Mouse (Mus musculus): ENCODE measurements around the gene Arsa. TPM values are rescaled to one million over a fixed set of nuclear protein-coding genes. Genes with fewer than 3 reads are reported as not detected.

Gene Arsa
- polyA plus RNA-seq, 1 experiment = 33.2 TPM

DNA sequence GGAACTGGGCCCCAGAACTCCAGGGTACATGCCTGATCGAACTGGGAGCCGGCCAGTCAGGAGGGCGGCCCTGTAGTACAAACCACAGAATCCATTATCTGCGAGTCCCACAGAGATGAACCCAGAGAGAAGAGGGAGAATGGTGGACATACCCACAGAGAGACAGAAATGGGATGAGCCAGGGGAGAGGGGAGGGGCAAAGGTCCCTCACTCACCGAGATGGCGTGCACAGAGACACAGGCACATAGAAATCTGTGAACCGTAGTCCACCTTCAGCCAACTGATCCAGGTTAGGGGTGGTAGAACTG, 2.0 kb downstream of the Arsa start:
- Histone ChIP-seq H3K79me2 (ENCODE audit: control insufficient read depth, insufficient read depth) (no peaks in the 10 kb centered on the region), H3K36me3 (ENCODE audit: control insufficient read depth, insufficient read depth) (no peaks in the 10 kb centered on the region), H3K27me3 (ENCODE audit: control insufficient read depth, insufficient read depth, insufficient read length) (no peaks in the 10 kb centered on the region), H3ac (ENCODE audit: control insufficient read depth, insufficient read length) (no peak overlapping the region), H3K4me2 (ENCODE audit: low read depth) (peak overlapping the region; percentile 92), H3K4me3 (peak overlapping the region; percentile 46)
- TF ChIP-seq MYOD1 (IDR thresholded peaks at IDR 0.05; ENCODE audit: control insufficient read depth in 1 of 3, insufficient read length in 2 of 3, low read depth in 2 of 3) (no peak), TCF3 (IDR thresholded peaks at IDR 0.05; ENCODE audit: insufficient read length, low read depth) (no peak), SRF (IDR thresholded peaks at IDR 0.05; ENCODE audit: control insufficient read depth, insufficient read length, low read depth) (no peak), USF1 (IDR thresholded peaks at IDR 0.05; ENCODE audit: low read depth) (no peak), POLR2AphosphoS2 (IDR thresholded peaks at IDR 0.05; ENCODE audit: insufficient read length, low read depth) (no peak), REST (IDR thresholded peaks at IDR 0.05; ENCODE audit: insufficient read depth, insufficient read length) (no peak), TCF12 (IDR thresholded peaks at IDR 0.05; ENCODE audit: insufficient read depth, poor library complexity, severe bottlenecking) (no peak), CEBPB (IDR thresholded peaks at IDR 0.05; ENCODE audit: insufficient read depth, poor library complexity, severe bottlenecking) (no peak), E2F4 (IDR thresholded peaks at IDR 0.05; ENCODE audit: insufficient read depth) (no peak), POLR2A (IDR thresholded peaks at IDR 0.05; ENCODE audit: insufficient read length, low read depth) (no peak), MAX (IDR thresholded peaks at IDR 0.05; ENCODE audit: low read depth) (no peak), MYOG (IDR thresholded peaks at IDR 0.05; ENCODE audit: control insufficient read depth in 1 of 3, insufficient read depth in 1 of 3, insufficient read length in 2 of 3, low read depth in 2 of 3) (no peak)

DNA sequence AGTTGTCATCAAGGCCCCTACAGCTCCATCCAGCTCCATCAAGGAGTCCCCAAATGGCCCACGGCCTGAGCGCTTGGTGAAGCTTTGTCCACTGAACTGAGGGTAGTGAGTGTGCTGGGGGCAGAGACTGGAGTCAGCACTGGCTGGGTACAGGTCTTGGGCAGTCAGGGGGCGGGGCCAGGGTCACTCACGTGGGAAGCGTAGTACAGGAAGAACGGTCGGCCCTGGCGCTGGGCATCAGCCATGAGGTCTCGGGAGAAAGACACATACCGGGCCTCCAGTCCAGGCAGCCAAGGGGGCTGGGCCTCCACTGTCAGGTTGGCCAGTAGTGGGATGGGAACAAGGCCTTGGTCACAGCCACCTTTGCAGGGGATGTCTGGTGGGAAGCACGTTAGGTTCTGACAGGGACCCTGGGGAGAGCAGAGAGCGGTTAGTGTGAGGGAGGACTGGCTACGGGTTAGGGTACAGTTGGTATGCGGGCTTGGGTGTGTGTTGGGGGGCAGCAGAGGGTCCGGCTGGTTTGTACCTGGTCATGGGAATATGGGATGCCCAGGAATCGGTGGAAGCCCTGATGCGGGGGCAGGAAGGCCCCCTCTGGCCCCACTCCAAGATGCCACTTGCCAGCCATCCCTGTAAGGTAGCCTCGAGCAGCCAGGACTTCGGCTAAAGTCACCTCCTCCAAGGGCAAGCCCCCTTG, 2.5 kb downstream of the Arsa start:
- Histone ChIP-seq H3K27me3 (ENCODE audit: control insufficient read depth, insufficient read depth, insufficient read length) (no peaks in the 10 kb centered on the region), H3K79me2 (ENCODE audit: control insufficient read depth, insufficient read depth) (no peaks in the 10 kb centered on the region), H3ac (ENCODE audit: control insufficient read depth, insufficient read length) (no peak overlapping the region), H3K36me3 (ENCODE audit: control insufficient read depth, insufficient read depth) (no peaks in the 10 kb centered on the region), H3K4me3 (peak overlapping the region; percentile 46), H3K4me2 (ENCODE audit: low read depth) (peak overlapping the region; percentile 92)
- TF ChIP-seq POLR2AphosphoS2 (IDR thresholded peaks at IDR 0.05; ENCODE audit: insufficient read length, low read depth) (no peak), REST (IDR thresholded peaks at IDR 0.05; ENCODE audit: insufficient read depth, insufficient read length) (no peak), TCF3 (IDR thresholded peaks at IDR 0.05; ENCODE audit: insufficient read length, low read depth) (no peak), CEBPB (IDR thresholded peaks at IDR 0.05; ENCODE audit: insufficient read depth, poor library complexity, severe bottlenecking) (no peak), USF1 (IDR thresholded peaks at IDR 0.05; ENCODE audit: low read depth) (no peak), TCF12 (IDR thresholded peaks at IDR 0.05; ENCODE audit: insufficient read depth, poor library complexity, severe bottlenecking) (no peak), MYOD1 (IDR thresholded peaks at IDR 0.05; ENCODE audit: control insufficient read depth in 1 of 3, insufficient read length in 2 of 3, low read depth in 2 of 3) (no peak), POLR2A (IDR thresholded peaks at IDR 0.05; ENCODE audit: insufficient read length, low read depth) (no peak), MYOG (IDR thresholded peaks at IDR 0.05; ENCODE audit: control insufficient read depth in 1 of 3, insufficient read depth in 1 of 3, insufficient read length in 2 of 3, low read depth in 2 of 3) (no peak), SRF (IDR thresholded peaks at IDR 0.05; ENCODE audit: control insufficient read depth, insufficient read length, low read depth) (no peak), E2F4 (IDR thresholded peaks at IDR 0.05; ENCODE audit: insufficient read depth) (no peak), MAX (IDR thresholded peaks at IDR 0.05; ENCODE audit: low read depth) (no peak)

DNA sequence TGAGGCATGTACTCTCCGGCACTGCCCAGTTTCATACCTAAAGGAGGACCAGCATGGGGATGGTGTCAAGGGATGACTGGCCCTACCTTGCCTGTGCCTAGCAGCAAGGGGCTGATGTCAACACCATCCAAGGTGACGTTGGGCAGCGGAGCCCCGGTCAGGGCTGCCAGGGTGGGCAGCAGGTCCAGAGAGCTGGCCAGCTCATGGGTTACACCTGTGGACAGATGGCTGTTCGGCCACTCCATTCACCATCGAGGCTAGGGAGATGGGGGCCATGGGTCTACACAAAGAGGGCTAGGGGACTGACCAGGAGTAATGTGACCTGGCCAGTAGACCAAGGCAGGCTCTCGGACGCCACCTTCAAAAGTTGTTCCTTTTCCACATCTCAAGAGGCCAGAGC, 3.3 kb downstream of the Arsa start:
- TF ChIP-seq CEBPB (IDR thresholded peaks at IDR 0.05; ENCODE audit: insufficient read depth, poor library complexity, severe bottlenecking) (no peak), USF1 (IDR thresholded peaks at IDR 0.05; ENCODE audit: low read depth) (no peak), POLR2AphosphoS2 (IDR thresholded peaks at IDR 0.05; ENCODE audit: insufficient read length, low read depth) (no peak), TCF12 (IDR thresholded peaks at IDR 0.05; ENCODE audit: insufficient read depth, poor library complexity, severe bottlenecking) (no peak), REST (IDR thresholded peaks at IDR 0.05; ENCODE audit: insufficient read depth, insufficient read length) (no peak), SRF (IDR thresholded peaks at IDR 0.05; ENCODE audit: control insufficient read depth, insufficient read length, low read depth) (no peak), MAX (IDR thresholded peaks at IDR 0.05; ENCODE audit: low read depth) (no peak), E2F4 (IDR thresholded peaks at IDR 0.05; ENCODE audit: insufficient read depth) (no peak), MYOG (IDR thresholded peaks at IDR 0.05; ENCODE audit: control insufficient read depth in 1 of 3, insufficient read depth in 1 of 3, insufficient read length in 2 of 3, low read depth in 2 of 3) (no peak), TCF3 (IDR thresholded peaks at IDR 0.05; ENCODE audit: insufficient read length, low read depth) (no peak), POLR2A (IDR thresholded peaks at IDR 0.05; ENCODE audit: insufficient read length, low read depth) (no peak), MYOD1 (IDR thresholded peaks at IDR 0.05; ENCODE audit: control insufficient read depth in 1 of 3, insufficient read length in 2 of 3, low read depth in 2 of 3) (no peak)
- H3K4me2 ChIP-seq (ENCODE audit: low read depth) = no peak overlapping the region
- H3K4me3 ChIP-seq = no peak overlapping the region
- no peak overlapping the region for H3ac ChIP-seq (ENCODE audit: control insufficient read depth, insufficient read length)
- H3K36me3 ChIP-seq (ENCODE audit: control insufficient read depth, insufficient read depth) = no peaks in the 10 kb centered on the region
- no peaks in the 10 kb centered on the region for H3K27me3 ChIP-seq (ENCODE audit: control insufficient read depth, insufficient read depth, insufficient read length)
- no peaks in the 10 kb centered on the region for H3K79me2 ChIP-seq (ENCODE audit: control insufficient read depth, insufficient read depth)

DNA sequence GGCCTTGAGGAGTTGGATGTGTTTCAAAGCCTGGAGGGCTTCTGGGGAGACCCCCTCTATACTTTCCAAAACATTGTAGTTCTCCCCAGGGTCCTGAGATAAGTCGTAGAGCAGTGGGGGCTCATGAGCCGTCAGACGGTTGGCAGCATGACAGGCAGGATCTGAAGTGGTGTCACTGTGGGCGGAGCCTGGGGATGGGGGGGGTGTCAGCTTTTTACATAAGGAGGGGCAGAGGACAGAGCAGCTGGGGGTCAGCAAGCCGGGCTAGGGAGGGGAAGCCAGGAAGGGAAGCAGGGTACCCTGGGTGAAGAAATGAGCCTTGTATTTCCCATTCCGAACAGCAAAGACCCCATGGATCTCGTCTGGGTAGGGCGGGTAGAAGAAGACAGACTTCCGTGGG, 3.9 kb downstream of the Arsa start:
- Histone ChIP-seq H3K4me2 (ENCODE audit: low read depth) (no peak overlapping the region), H3K79me2 (ENCODE audit: control insufficient read depth, insufficient read depth) (no peaks in the 10 kb centered on the region), H3K27me3 (ENCODE audit: control insufficient read depth, insufficient read depth, insufficient read length) (no peaks in the 10 kb centered on the region), H3K4me3 (no peak overlapping the region), H3ac (ENCODE audit: control insufficient read depth, insufficient read length) (no peak overlapping the region), H3K36me3 (ENCODE audit: control insufficient read depth, insufficient read depth) (no peaks in the 10 kb centered on the region)
- no peak for TF ChIP-seq TCF3 (IDR thresholded peaks at IDR 0.05; ENCODE audit: insufficient read length, low read depth)
- TF ChIP-seq MYOG (IDR thresholded peaks at IDR 0.05; ENCODE audit: control insufficient read depth in 1 of 3, insufficient read depth in 1 of 3, insufficient read length in 2 of 3, low read depth in 2 of 3) = no peak
- no peak for TF ChIP-seq USF1 (IDR thresholded peaks at IDR 0.05; ENCODE audit: low read depth)

DNA sequence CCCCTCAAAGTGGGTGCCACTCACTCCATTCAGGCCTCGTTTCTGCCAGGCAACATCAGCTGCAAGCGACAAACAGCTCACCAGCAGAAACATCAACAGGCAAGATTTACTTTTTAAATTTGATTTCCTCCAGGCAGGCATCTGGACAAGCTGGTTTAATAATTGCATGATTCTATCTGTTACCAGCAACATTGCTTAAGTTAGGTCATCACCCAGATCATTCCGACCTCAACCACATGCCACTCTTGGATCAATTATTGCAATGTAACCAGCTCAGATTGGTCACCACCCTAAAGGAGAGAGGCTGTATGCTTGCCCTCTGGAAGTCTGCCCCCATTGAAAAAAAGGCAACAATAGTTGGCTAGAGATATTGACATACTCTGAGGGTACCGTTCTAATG, 5.7 kb downstream of the Arsa start:
- Histone ChIP-seq H3K4me2 (ENCODE audit: low read depth) (no peak overlapping the region), H3K36me3 (ENCODE audit: control insufficient read depth, insufficient read depth) (no peaks in the 10 kb centered on the region), H3K4me3 (no peak overlapping the region), H3K27me3 (ENCODE audit: control insufficient read depth, insufficient read depth, insufficient read length) (peaks cover 6% of the 10 kb centered on the region), H3K79me2 (ENCODE audit: control insufficient read depth, insufficient read depth) (no peaks in the 10 kb centered on the region), H3ac (ENCODE audit: control insufficient read depth, insufficient read length) (no peak overlapping the region)
- TF ChIP-seq POLR2AphosphoS2 (IDR thresholded peaks at IDR 0.05; ENCODE audit: insufficient read length, low read depth) (no peak), TCF3 (IDR thresholded peaks at IDR 0.05; ENCODE audit: insufficient read length, low read depth) (no peak), TCF12 (IDR thresholded peaks at IDR 0.05; ENCODE audit: insufficient read depth, poor library complexity, severe bottlenecking) (no peak), POLR2A (IDR thresholded peaks at IDR 0.05; ENCODE audit: insufficient read length, low read depth) (no peak), MYOG (IDR thresholded peaks at IDR 0.05; ENCODE audit: control insufficient read depth in 1 of 3, insufficient read depth in 1 of 3, insufficient read length in 2 of 3, low read depth in 2 of 3) (no peak), SRF (IDR thresholded peaks at IDR 0.05; ENCODE audit: control insufficient read depth, insufficient read length, low read depth) (no peak), MAX (IDR thresholded peaks at IDR 0.05; ENCODE audit: low read depth) (no peak), CEBPB (IDR thresholded peaks at IDR 0.05; ENCODE audit: insufficient read depth, poor library complexity, severe bottlenecking) (no peak), REST (IDR thresholded peaks at IDR 0.05; ENCODE audit: insufficient read depth, insufficient read length) (no peak)
